Mouse (Mus musculus) kidney, embryonic 15.5 days (tissue): ENCODE data around the gene Pfkfb2. TPM values are rescaled to one million over a fixed set of nuclear protein-coding genes. Genes with fewer than 3 reads are reported as not detected.
"Not testable (repeated sequence)": the region's sequence is repeated elsewhere in the genome, so short reads cannot be mapped to it uniquely, and the experiment has no call there.

Experiments
- ATAC-seq: fragments of 200-750 bp; cut with Nextera tagmentation; replicated peaks from 2 replicates; pipeline ENCODE4 v1.8.0; 2017; ENCODE audit warnings: moderate TSS enrichment; ENCODE audit not compliant: low FRiP score
- H3K27ac ChIP-seq: fragments of 300-500 bp; sonication (generic); 2 replicates; pipeline ENCODE4 v1.5.1; 2015; ENCODE audit warnings: mild to moderate bottlenecking, inconsistent platforms
- H3K27me3 ChIP-seq: fragments of 300-500 bp; sonication (generic); 2 replicates; pipeline ENCODE4 v1.6.1; 2015; ENCODE audit warnings: inconsistent platforms
- H3K36me3 ChIP-seq: fragments of 300-500 bp; sonication (generic); 2 replicates; pipeline ENCODE4 v1.6.1; 2015; ENCODE audit warnings: inconsistent platforms
- H3K4me1 ChIP-seq: fragments of 300-500 bp; sonication (generic); 2 replicates; pipeline ENCODE4 v1.6.1; 2015; ENCODE audit warnings: inconsistent platforms
- H3K4me2 ChIP-seq: fragments of 300-500 bp; sonication (generic); 2 replicates; pipeline ENCODE4 v1.6.1; 2015; ENCODE audit warnings: moderate library complexity, mild to moderate bottlenecking, inconsistent platforms
- H3K4me3 ChIP-seq: fragments of 300-500 bp; sonication (generic); replicated peaks from 2 replicates; pipeline ENCODE4 v1.5.1; 2015; ENCODE audit warnings: mild to moderate bottlenecking, inconsistent platforms
- H3K9ac ChIP-seq: fragments of 300-500 bp; sonication (generic); 2 replicates; pipeline ENCODE4 v1.6.1; 2015; ENCODE audit warnings: mild to moderate bottlenecking, inconsistent platforms
- H3K9me3 ChIP-seq: fragments of 300-500 bp; sonication (generic); replicated peaks from 2 replicates; pipeline ENCODE4 v1.6.1; 2016; ENCODE audit warnings: inconsistent platforms
- WGBS: fragments of 180-500 bp; shearing (Covaris S2); methylation state at CpG from one replicate; pipeline ENCODE4 v1.1.7; 2015; ENCODE audit warnings: mixed read lengths; 5-methylcytosine and 5-hydroxymethylcytosine counted together
- polyA plus RNA-seq: library from polyadenylated mRNA; unstranded; fragments of >200 nt; fragmentation: Nextera tagmentation; extraction: Ambion mirVana; gene quantifications from 2 replicates; pipeline ENCODE4 v1.2.1, GENCODE M21; 2015

Pfkfb2 gene
- polyA plus RNA-seq, 1 experiment from 2014 or later = 8.2 TPM

DNA sequence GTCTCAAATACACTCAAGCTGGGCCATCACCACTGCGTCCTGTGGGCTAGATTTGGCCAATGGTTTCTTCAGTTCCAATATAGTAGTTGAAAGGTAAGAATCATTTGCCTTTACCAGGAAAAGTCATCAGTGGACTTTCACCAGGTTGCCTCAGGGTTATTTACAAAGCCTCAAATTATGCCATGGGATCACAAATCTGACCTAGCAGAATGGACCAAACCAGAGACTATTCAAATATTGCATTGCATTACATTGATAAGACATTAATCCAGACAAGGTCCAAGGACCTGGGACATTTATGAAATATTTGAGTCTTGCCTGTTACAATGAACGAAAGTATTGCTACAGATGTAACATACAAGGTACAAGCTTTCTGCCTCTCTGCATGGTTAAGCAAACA, 50.5 kb downstream of the Pfkfb2 start:
- no peak for ATAC-seq
- H3K9me3 ChIP-seq = no peaks in the 10 kb centered on the region
- no peak overlapping the region for H3K4me2 ChIP-seq
- H3K4me1 ChIP-seq = no peaks in the 10 kb centered on the region
- WGBS = 93% methylated on average over 2 of the region's 2 CpGs
- no peak overlapping the region for H3K27ac ChIP-seq
- H3K4me3 ChIP-seq = no peak overlapping the region
- no peaks in the 10 kb centered on the region for H3K36me3 ChIP-seq
- no peak overlapping the region for H3K9ac ChIP-seq
- H3K27me3 ChIP-seq = no peaks in the 10 kb centered on the region

DNA sequence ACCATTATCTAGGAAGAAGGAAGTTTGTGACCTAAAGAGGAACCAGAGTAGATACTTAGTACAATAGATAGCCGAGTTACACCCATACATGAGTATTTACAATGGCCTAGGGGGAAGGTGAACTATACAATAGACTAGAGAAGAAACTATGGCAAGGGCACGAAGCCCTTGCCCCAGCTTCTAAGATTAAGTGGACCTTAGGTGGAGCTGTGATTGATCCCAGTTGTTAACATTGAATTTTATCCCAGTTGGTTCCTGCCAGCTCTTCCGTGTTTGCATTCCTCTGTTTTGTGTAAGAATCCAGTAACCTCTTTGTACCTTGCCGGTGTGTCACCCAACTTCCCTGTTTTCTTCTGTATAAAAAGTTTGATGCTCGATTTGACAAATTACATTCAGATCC, 65.5 kb downstream of the Pfkfb2 start:
- WGBS = 87% methylated on average over 5 of the region's 5 CpGs
- not testable (repeated sequence) for H3K27me3 ChIP-seq, H3K4me3 ChIP-seq, ATAC-seq, H3K36me3 ChIP-seq, H3K9me3 ChIP-seq, H3K27ac ChIP-seq, H3K9ac ChIP-seq, H3K4me1 ChIP-seq, H3K4me2 ChIP-seq

DNA sequence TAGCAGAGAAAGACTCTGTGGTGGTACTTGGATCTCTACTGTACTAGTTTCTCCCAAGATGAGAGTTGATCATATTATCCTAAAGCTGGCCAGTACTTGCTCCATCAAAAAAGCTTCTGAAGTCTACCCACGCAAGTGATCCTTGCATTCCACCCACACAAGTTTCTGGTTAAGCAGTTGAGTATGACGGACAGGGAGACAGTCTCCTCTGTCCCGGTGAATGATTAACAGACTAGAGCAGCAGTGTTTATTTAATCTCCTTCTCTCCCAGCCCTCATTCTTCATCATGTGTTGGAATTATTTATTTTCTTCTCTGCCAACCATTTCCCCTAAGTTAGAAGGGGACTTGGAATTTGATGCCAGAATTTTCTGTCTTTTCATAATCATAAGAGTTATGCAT, 67.6 kb downstream of the Pfkfb2 start, which contains the start of gene C4bp:
Gene C4bp (minus strand): TSS at position 179 of the 400 bp plus-strand sequence.
- no peaks in the 10 kb centered on the region for H3K27me3 ChIP-seq
- H3K36me3 ChIP-seq = no peaks in the 10 kb centered on the region
- no peak within 1 kb of the TSS for H3K4me2 ChIP-seq
- H3K9me3 ChIP-seq = peaks cover 3% of the 10 kb centered on the region; the same call in 1 of the 2 replicates
- ATAC-seq = 0 out of 2 replicates have a peak, but pooled peaks have one; percentile 56
- WGBS = 45% methylated on average over 3 of the region's 3 CpGs
- no peak within 1 kb of the TSS for H3K9ac ChIP-seq
- H3K4me1 ChIP-seq = 0 out of 2 replicates have a peak, but pooled peaks cover 4% of the 10 kb centered on the region
- no peak within 1 kb of the TSS for H3K4me3 ChIP-seq
- H3K27ac ChIP-seq = peak within 1 kb of the TSS; percentile 32; the same call in 1 of the 2 replicates

DNA sequence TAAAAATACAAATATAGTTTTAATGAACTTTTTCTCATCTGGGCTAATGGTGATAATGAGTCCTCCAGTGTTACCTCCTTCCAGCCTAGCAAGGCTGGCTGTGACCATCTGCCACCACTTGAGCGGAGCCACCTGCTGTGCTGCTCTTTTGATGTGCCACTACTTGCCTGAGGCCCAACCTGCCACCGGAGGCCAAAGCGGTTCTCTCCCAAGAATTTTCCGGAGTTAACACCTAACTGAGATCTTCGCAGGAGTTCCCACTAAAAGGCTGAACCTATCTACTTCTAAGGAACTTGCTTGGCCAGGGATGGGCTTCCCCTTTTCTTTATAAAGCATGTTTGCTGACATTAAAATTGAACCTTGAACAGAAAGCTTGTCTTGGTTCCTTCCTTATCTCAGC, 69.4 kb downstream of the Pfkfb2 start:
- H3K4me2 ChIP-seq, H3K27ac ChIP-seq, H3K36me3 ChIP-seq, ATAC-seq, H3K4me1 ChIP-seq, H3K9me3 ChIP-seq, H3K9ac ChIP-seq, H3K27me3 ChIP-seq, H3K4me3 ChIP-seq: not testable (repeated sequence)
- WGBS = 23% methylated on average over 5 of the region's 5 CpGs

DNA sequence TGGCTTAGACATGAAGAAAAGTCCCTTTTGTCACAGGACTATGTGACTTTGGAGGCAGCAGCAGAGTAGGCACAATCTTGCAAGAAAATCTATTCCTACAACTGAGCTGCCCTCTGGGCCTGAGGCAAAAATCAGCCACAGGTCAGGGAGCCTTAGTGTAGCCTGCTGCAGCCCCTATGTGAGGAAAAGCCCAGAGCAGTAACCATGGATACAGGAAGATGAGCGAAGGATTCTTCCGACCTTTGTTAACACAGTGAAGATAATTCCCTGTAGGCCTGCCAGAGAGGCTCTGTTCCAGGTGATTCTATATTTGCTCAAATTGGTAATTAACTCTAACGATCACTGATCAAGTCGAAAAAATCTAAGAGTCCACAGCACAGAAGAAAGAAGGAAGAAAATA, 85.0 kb downstream of the Pfkfb2 start:
- H3K27me3 ChIP-seq = no peaks in the 10 kb centered on the region
- no peak overlapping the region for H3K27ac ChIP-seq
- H3K9ac ChIP-seq = no peak overlapping the region
- WGBS = 81% methylated on average over 4 of the region's 4 CpGs
- peaks cover 4% of the 10 kb centered on the region; the same call in 1 of the 2 replicates for H3K4me1 ChIP-seq
- H3K4me3 ChIP-seq = no peak overlapping the region
- H3K4me2 ChIP-seq = no peak overlapping the region
- ATAC-seq = no peak
- H3K9me3 ChIP-seq = no peaks in the 10 kb centered on the region
- no peaks in the 10 kb centered on the region for H3K36me3 ChIP-seq

DNA sequence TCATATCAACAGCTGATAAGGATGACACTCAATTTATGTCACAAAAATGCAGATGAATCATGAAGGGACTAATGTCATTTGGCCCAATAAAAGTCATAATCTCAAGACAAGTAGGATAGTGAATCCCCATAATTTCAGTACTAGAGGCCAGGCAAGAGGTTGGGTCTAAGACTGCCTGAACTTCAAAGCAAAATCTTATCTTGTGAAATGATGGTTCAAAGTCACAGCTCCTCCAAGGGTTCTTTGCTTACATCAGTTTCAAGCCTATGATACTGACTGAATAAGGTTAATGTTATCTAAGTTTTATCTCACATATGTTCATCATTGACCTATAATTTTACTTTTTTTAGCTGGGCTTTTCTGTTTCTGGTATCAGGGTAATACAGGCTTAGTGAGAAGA, 88.1 kb downstream of the Pfkfb2 start:
- Histone ChIP-seq H3K9ac (no peak overlapping the region), H3K27ac (no peak overlapping the region), H3K36me3 (no peaks in the 10 kb centered on the region), H3K4me3 (no peak overlapping the region), H3K27me3 (no peaks in the 10 kb centered on the region), H3K4me2 (no peak overlapping the region), H3K4me1 (peaks cover 4% of the 10 kb centered on the region; the same call in 1 of the 2 replicates), H3K9me3 (no peaks in the 10 kb centered on the region)
- ATAC-seq = no peak

Other genes with a start within 250 kb of the Pfkfb2 start
- not detected in 2 replicates for gene Zp3r, start 99.6 kb downstream of the Pfkfb2 start, polyA plus RNA-seq
- 0.64 and 1.5 TPM in 2 replicates for gene C4bp, start 67.6 kb downstream of the Pfkfb2 start, polyA plus RNA-seq
- not detected in 2 replicates for gene Gm29427, start 13.5 kb downstream of the Pfkfb2 start, polyA plus RNA-seq
- 11.5 TPM in 2 replicates for gene Yod1, start 11.9 kb downstream of the Pfkfb2 start, polyA plus RNA-seq
- 10.7 and 11.6 TPM in 2 replicates for gene AA986860, start 2.7 kb upstream of the Pfkfb2 start, polyA plus RNA-seq
- gene Fcamr, start 71.6 kb upstream of the Pfkfb2 start, polyA plus RNA-seq = not detected in 2 replicates
- gene Pigr, start 97.4 kb upstream of the Pfkfb2 start, polyA plus RNA-seq = 0.05 TPM in 1 of 2 replicates, not detected in the other
- gene Fcmr, start 136.4 kb upstream of the Pfkfb2 start, polyA plus RNA-seq = 0.47 TPM in 1 of 2 replicates, not detected in the other
- 0.13 TPM in 1 of 2 replicates, not detected in the other for gene Il24, start 158.2 kb upstream of the Pfkfb2 start, polyA plus RNA-seq
- gene Il20, start 182.2 kb upstream of the Pfkfb2 start, polyA plus RNA-seq = not detected in 2 replicates
- gene Il19, start 210.9 kb upstream of the Pfkfb2 start, polyA plus RNA-seq = 0.18 TPM in 1 of 2 replicates, not detected in the other